Mouse (Mus musculus) natural killer cell, adult 2 months (primary cell): Measurements from ENCODE around the gene Dexi.

ENCODE experiments used
- DNase-seq, 2 experiments: peaks; one replicate each; pipeline ENCODE4 v3.0.0; 2022; ENCODE audit warnings: low spot score in 2 of 2

The Dexi gene

GRCm38 (mm10) chr16:10542698-10543365 lies at the start of gene Dexi:
TSS of gene Dexi (minus strand) at chr16:10543054.
- peak; percentile 91 to 93 for DNase-seq

- no peak for DNase-seq
Measured at GRCm38 (mm10) chr16:10586546-10586945, 43.7 kb upstream of the Dexi start.

GRCm38 (mm10) chr16:10585165-10585564 lies 42.3 kb upstream of the Dexi start:
- no peak for DNase-seq

GRCm38 (mm10) chr16:10581234-10581898 lies 38.5 kb upstream of the Dexi start:
- DNase-seq = no peak

- no peak for DNase-seq
Measured at GRCm38 (mm10) chr16:10578376-10578775, 35.5 kb upstream of the Dexi start.

GRCm38 (mm10) chr16:10577548-10577947 lies 34.7 kb upstream of the Dexi start:
- no peak for DNase-seq

GRCm38 (mm10) chr16:10575915-10576314 lies 33.1 kb upstream of the Dexi start:
- DNase-seq = no peak

GRCm38 (mm10) chr16:10574936-10575335 lies 32.1 kb upstream of the Dexi start:
- no peak for DNase-seq

GRCm38 (mm10) chr16:10571820-10572219 lies 29.0 kb upstream of the Dexi start:
- DNase-seq = peak in 1 of 2 experiments; percentile 3

GRCm38 (mm10) chr16:10570708-10571107 lies 27.9 kb upstream of the Dexi start:
- DNase-seq = peak in 1 of 2 experiments; percentile 22

GRCm38 (mm10) chr16:10569809-10570395 lies 27.0 kb upstream of the Dexi start:
- DNase-seq = no peak

GRCm38 (mm10) chr16:10567153-10567552 lies 24.3 kb upstream of the Dexi start:
- DNase-seq = no peak

GRCm38 (mm10) chr16:10565278-10565885 lies 22.5 kb upstream of the Dexi start:
- DNase-seq = peak; percentile 50 to 68

GRCm38 (mm10) chr16:10559991-10560390 lies 17.1 kb upstream of the Dexi start:
- DNase-seq = no peak

- no peak for DNase-seq
Measured at GRCm38 (mm10) chr16:10553858-10554257, 11.0 kb upstream of the Dexi start.

GRCm38 (mm10) chr16:10551592-10551991 lies 8.7 kb upstream of the Dexi start:
- no peak for DNase-seq

GRCm38 (mm10) chr16:10549600-10549999 lies 6.7 kb upstream of the Dexi start:
- DNase-seq = no peak

GRCm38 (mm10) chr16:10548938-10549337 lies 6.1 kb upstream of the Dexi start:
- DNase-seq = no peak

- DNase-seq = no peak
Measured at GRCm38 (mm10) chr16:10546865-10547264, 4.0 kb upstream of the Dexi start.

GRCm38 (mm10) chr16:10544995-10545622 lies 2.3 kb upstream of the Dexi start, which contains the start of gene Clec16a:
TSS of gene Clec16a (plus strand) at chr16:10545339.
- DNase-seq = peak; percentile 93 to 94

GRCm38 (mm10) chr16:10542266-10542665 lies 588 bp downstream of the Dexi start:
- DNase-seq = no peak

- no peak for DNase-seq
Measured at GRCm38 (mm10) chr16:10541598-10541930, 1.3 kb downstream of the Dexi start.
